Mouse (Mus musculus): ENCODE results near the gene Shc3.

Gene Shc3

GRCm38 (mm10) chr13:51400186-51400719 is 169.0 kb downstream of the Shc3 start:
- in situ Hi-C loops (cut with MboI; ENCODE audit: unreplicated experiment in 2 of 2), result no loop called here

- in situ Hi-C loops (cut with MboI; ENCODE audit: unreplicated experiment in 2 of 2), result no loop called here
Observed at GRCm38 (mm10) chr13:51399562-51399961, 169.7 kb downstream of the Shc3 start.

- in situ Hi-C loops (cut with MboI; ENCODE audit: unreplicated experiment in 2 of 2), result no loop called here
Observed at GRCm38 (mm10) chr13:51397861-51398260, 171.4 kb downstream of the Shc3 start.

- in situ Hi-C loops (cut with MboI; ENCODE audit: unreplicated experiment in 2 of 2), result no loop called here
Observed at GRCm38 (mm10) chr13:51392256-51392655, 177.0 kb downstream of the Shc3 start.

GRCm38 (mm10) chr13:51391359-51391916 is 177.8 kb downstream of the Shc3 start:
- in situ Hi-C loops (cut with MboI; ENCODE audit: unreplicated experiment in 2 of 2), result no loop called here

GRCm38 (mm10) chr13:51390398-51390797 is 178.8 kb downstream of the Shc3 start:
- in situ Hi-C loops (cut with MboI; ENCODE audit: unreplicated experiment in 2 of 2), result no loop called here

- in situ Hi-C loops (cut with MboI; ENCODE audit: unreplicated experiment in 2 of 2), result no loop called here
Observed at GRCm38 (mm10) chr13:51387908-51388307, 181.3 kb downstream of the Shc3 start.

GRCm38 (mm10) chr13:51384899-51385298 is 184.3 kb downstream of the Shc3 start:
- in situ Hi-C loops (cut with MboI; ENCODE audit: unreplicated experiment in 2 of 2), result no loop called here

- in situ Hi-C loops (cut with MboI; ENCODE audit: unreplicated experiment in 2 of 2), result no loop called here
Observed at GRCm38 (mm10) chr13:51381498-51381897, 187.7 kb downstream of the Shc3 start.
